Mouse (Mus musculus): ENCODE measurements around the gene Gm36245. TPM values are rescaled to one million over a fixed set of nuclear protein-coding genes. Genes with fewer than 3 reads are reported as not detected.

Gene Gm36245
- polyA plus RNA-seq (2021; fragmentation: Nextera tagmentation): not detected in 2 replicates
- long read RNA-seq, experiment 1: 0 reads
- long read RNA-seq, experiment 2: 0 reads

DNA sequence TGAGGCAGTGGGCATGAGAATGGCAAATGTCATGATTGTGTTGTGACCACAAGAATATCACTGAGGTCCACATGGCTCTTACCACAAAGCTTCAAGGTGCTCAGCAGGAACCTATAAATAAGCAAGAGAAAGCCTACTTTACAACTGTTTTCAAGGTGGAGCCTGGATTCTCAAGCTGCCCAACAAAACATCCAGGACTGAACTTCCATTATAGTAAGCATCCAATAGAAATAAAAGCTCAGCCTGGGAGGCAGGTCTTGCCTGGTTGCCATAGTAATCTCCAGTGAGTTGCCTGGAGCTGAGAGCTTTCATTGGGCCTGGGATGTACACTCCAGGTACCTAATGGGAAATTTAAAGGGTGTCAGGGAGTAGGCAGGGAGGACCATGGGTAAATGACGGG lies at the start of gene Gm36245:
Gene Gm36245 (plus strand): TSS at position 301 of the 400 bp plus-strand sequence.

DNA sequence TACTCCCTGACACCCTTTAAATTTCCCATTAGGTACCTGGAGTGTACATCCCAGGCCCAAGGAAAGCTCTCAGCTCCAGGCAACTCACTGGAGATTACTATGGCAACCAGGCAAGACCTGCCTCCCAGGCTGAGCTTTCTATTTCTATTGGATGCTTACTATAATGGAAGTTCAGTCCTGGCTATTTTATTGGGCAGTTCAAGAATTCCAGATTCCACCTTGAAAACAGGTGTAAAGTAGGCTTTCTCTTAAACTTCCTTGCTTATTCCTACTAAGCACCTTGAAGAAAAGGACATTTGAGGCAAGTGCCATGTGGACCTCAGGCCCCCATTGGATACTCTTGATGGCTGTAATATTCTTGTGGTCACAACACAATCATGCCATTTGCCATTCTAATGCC lies 37.3 kb upstream of the Gm36245 start, which contains the start of gene 1700025B11Rik:
Gene 1700025B11Rik (minus strand): TSS at position 101 of the 400 bp plus-strand sequence.

DNA sequence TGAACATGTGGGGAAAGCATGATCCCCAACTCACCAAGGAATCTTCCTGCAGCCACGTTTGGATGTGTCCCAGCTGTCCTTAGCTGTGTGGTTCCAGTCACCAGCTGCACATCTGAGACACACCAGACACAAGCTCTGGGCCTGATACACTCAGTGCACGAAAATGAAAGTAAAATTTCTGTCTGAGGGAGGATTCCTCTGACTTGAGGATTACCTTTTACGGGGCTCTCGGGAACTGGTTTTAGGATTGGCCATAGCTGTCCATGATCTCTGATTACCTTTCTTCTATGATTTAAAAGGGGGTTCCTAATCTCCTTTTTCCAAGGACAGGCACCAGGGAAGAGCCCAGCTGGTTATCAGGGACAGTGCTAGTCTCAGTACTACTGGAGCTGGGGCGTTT lies 3.1 kb upstream of the Gm36245 start, which contains the start of gene Apol10b:
Gene Apol10b (minus strand): TSS at position 165 of the 400 bp plus-strand sequence.

GRCm38 (mm10) chr15:77643176-77643575 lies 44.1 kb downstream of the Gm36245 start, which contains the start of gene Apol11b:
Gene Apol11b, minus strand, starts transcription at chr15:77643286.

Other genes with a start within 250 kb of the Gm36245 start
- gene Apol7a, start 200.1 kb upstream of the Gm36245 start, polyA plus RNA-seq (2021; fragmentation: Nextera tagmentation): 0.20 TPM in 1 of 2 replicates, not detected in the other
- gene Apol9a, start 188.1 kb upstream of the Gm36245 start, polyA plus RNA-seq (2021; fragmentation: Nextera tagmentation): 0.11 and 0.43 TPM in 2 replicates
- gene Apol7b, start 151.8 kb upstream of the Gm36245 start, polyA plus RNA-seq (2021; fragmentation: Nextera tagmentation): 0.06 TPM in 1 of 2 replicates, not detected in the other
- gene Apol10a, start 122.2 kb upstream of the Gm36245 start, polyA plus RNA-seq (2021; fragmentation: Nextera tagmentation): not detected in 2 replicates
- gene Apol11a, start 91.0 kb upstream of the Gm36245 start, polyA plus RNA-seq (2021; fragmentation: Nextera tagmentation): not detected in 2 replicates
- not detected in 2 replicates for gene Apol7c, start 65.9 kb upstream of the Gm36245 start, polyA plus RNA-seq (2021; fragmentation: Nextera tagmentation)
- gene 1700025B11Rik, start 37.4 kb upstream of the Gm36245 start, polyA plus RNA-seq (2021; fragmentation: Nextera tagmentation): not detected in 2 replicates
- 0.16 TPM in 1 of 2 replicates, not detected in the other for gene Apol10b, start 3.1 kb upstream of the Gm36245 start, polyA plus RNA-seq (2021; fragmentation: Nextera tagmentation)
- not detected in 2 replicates for gene Apol11b, start 44.0 kb downstream of the Gm36245 start, polyA plus RNA-seq (2021; fragmentation: Nextera tagmentation)
- 0.13 TPM in 1 of 2 replicates, not detected in the other for gene Apol7e, start 99.6 kb downstream of the Gm36245 start, polyA plus RNA-seq (2021; fragmentation: Nextera tagmentation)
- gene Apol9b, start 129.8 kb downstream of the Gm36245 start, polyA plus RNA-seq (2021; fragmentation: Nextera tagmentation): 0.20 and 0.33 TPM in 2 replicates
- 1.3 and 2.1 TPM in 2 replicates for gene Apol8, start 157.7 kb downstream of the Gm36245 start, polyA plus RNA-seq (2021; fragmentation: Nextera tagmentation)
- 11.0 and 12.9 TPM in 2 replicates for gene Myh9, start 242.9 kb downstream of the Gm36245 start, polyA plus RNA-seq (2021; fragmentation: Nextera tagmentation)